Mouse (Mus musculus) C2C12 (cell line): ENCODE data around the gene Marveld3. TPM values are rescaled to one million over a fixed set of nuclear protein-coding genes. Genes with fewer than 3 reads are reported as not detected.

Experiments
- H3K27me3 ChIP-seq: one replicate; pipeline ENCODE4 v1.6.1; 2011; ENCODE audit not compliant: control insufficient read depth, insufficient read depth, insufficient read length
- H3K36me3 ChIP-seq: one replicate; pipeline ENCODE4 v1.6.1; 2011; ENCODE audit not compliant: control insufficient read depth, insufficient read depth
- H3K4me3 ChIP-seq: one replicate; pipeline ENCODE4 v1.5.1; 2011; ENCODE audit warnings: mild to moderate bottlenecking, control low read depth; ENCODE audit not compliant: poor library complexity, insufficient read depth, severe bottlenecking
- H3K79me2 ChIP-seq: one replicate; pipeline ENCODE4 v1.6.1; 2011; ENCODE audit not compliant: control insufficient read depth, insufficient read depth
- H3K79me3 ChIP-seq: one replicate; pipeline ENCODE4 v1.6.1; 2011; ENCODE audit warnings: low read depth, control low read depth
- H3ac ChIP-seq: one replicate; pipeline ENCODE3; 2011; ENCODE audit warnings: low read depth; ENCODE audit not compliant: control insufficient read depth, insufficient read length
- CEBPB ChIP-seq: IDR thresholded peaks from one replicate; pipeline ENCODE4 v1.6.1; 2011; ENCODE audit warnings: low read depth, mild to moderate bottlenecking, control low read depth, moderate library complexity
- CTCF ChIP-seq: IDR thresholded peaks from one replicate; pipeline ENCODE4 v1.5.1; 2011; ENCODE audit not compliant: control insufficient read depth, insufficient read depth, insufficient read length
- FOSL1 ChIP-seq: IDR thresholded peaks from one replicate; pipeline ENCODE4 v1.8.0; 2011; ENCODE audit warnings: mild to moderate bottlenecking, low read length; ENCODE audit not compliant: poor library complexity, insufficient read depth, severe bottlenecking
- MAX ChIP-seq: IDR thresholded peaks from one replicate; pipeline ENCODE4 v1.6.1; 2011; ENCODE audit warnings: mild to moderate bottlenecking, control low read depth
- MYOD1 ChIP-seq: IDR thresholded peaks from one replicate; pipeline ENCODE4 v1.6.1; 2011; ENCODE audit warnings: low read depth; ENCODE audit not compliant: control insufficient read depth, insufficient read length
- MYOG ChIP-seq: IDR thresholded peaks from one replicate; pipeline ENCODE4 v1.6.1; 2011; ENCODE audit not compliant: control insufficient read depth, insufficient read length; ENCODE audit errors: extremely low read depth
- USF1 ChIP-seq: IDR thresholded peaks from one replicate; pipeline ENCODE4 v1.6.1; 2011; ENCODE audit warnings: low read depth, mild to moderate bottlenecking, control low read depth, moderate library complexity
- polyA plus RNA-seq: library from polyadenylated mRNA; unstranded; fragments of >200 nt; fragmentation: generic; extraction: Trizol; gene quantifications from one replicate; pipeline ENCODE4 v1.2.1, GENCODE M21; 2012; ENCODE audit warnings: missing spikeins

Gene Marveld3
- polyA plus RNA-seq, 1 experiment = not detected

GRCm38 (mm10) chr8:109963421-109963820, 1.4 kb upstream of the Marveld3 start:
- Histone ChIP-seq H3ac (no peak overlapping the region), H3K36me3 (no peaks in the 10 kb centered on the region), H3K79me3 (no peaks in the 10 kb centered on the region), H3K79me2 (no peaks in the 10 kb centered on the region), H3K4me3 (no peak overlapping the region), H3K27me3 (peaks cover 3% of the 10 kb centered on the region)
- no peak for TF ChIP-seq MYOG
- no peak for TF ChIP-seq CEBPB
- no peak for TF ChIP-seq MAX
- TF ChIP-seq CTCF = no peak
- TF ChIP-seq MYOD1 = no peak
- no peak for TF ChIP-seq USF1
- no peak for TF ChIP-seq FOSL1

DNA sequence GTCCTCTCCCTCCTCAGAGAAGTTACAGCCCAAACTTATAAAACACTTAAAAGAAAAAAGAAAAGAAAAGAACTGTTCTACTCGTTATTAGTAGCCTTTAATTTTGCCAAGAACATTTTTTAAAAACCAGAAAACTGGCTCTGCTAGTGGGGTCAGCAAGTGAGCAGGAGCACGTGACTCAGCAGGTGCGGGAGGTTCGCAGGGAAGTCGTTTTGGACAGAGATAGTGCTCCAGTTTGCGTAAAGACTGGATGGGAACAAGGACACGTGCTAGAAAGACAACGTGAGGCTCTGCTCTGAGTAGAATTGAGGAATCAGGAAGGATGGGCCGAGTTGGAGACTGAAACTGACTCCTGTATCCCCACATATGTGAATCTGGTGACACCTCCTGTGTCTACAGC, 893 bp upstream of the Marveld3 start:
- Histone ChIP-seq H3K79me3 (no peaks in the 10 kb centered on the region), H3K36me3 (no peaks in the 10 kb centered on the region), H3K79me2 (no peaks in the 10 kb centered on the region), H3K27me3 (no peaks in the 10 kb centered on the region), H3ac (no peak overlapping the region), H3K4me3 (no peak overlapping the region)
- no peak for TF ChIP-seq FOSL1
- TF ChIP-seq MAX = no peak
- no peak for TF ChIP-seq MYOG
- no peak for TF ChIP-seq MYOD1
- TF ChIP-seq CEBPB = no peak

GRCm38 (mm10) chr8:109959112-109959511, 2.9 kb downstream of the Marveld3 start:
- H3K27me3 ChIP-seq = no peaks in the 10 kb centered on the region
- H3K79me3 ChIP-seq = no peaks in the 10 kb centered on the region
- H3K79me2 ChIP-seq = no peaks in the 10 kb centered on the region
- H3K36me3 ChIP-seq = no peaks in the 10 kb centered on the region
- no peak overlapping the region for H3K4me3 ChIP-seq
- H3ac ChIP-seq = no peak overlapping the region
- no peak for TF ChIP-seq FOSL1
- no peak for TF ChIP-seq CEBPB
- TF ChIP-seq MYOD1 = no peak

DNA sequence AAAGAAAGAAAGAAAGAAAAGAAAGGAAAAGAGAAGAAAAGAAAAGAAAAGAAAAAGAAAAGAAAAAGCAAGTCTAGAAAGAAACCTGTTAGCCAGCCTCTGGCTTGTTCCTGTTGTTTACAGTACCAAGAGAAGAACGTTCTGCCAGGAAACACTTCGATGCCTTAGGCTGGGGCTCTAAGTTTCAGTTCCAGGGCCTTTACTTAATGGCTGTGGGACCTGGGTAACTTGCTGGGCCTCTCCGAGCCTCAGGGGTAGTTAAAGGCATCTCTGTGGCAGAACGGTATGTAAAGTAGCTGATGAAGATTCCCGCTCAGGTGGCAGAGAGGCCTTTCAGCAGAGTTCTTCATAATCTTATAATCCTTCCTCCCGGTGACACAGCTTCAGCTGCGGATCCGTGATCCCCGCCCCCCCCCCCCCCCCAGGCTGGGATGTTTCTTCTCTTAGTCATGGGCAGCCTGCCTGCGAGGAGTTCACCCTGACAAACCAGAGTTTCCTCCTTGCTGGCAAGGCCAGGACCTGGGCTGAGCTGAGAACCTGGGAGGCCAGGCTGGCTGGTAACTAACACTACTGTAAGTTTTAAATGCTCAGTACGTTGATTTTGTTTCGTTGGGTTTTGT, 3.9 kb downstream of the Marveld3 start:
- Histone ChIP-seq H3K4me3 (peak overlapping the region; percentile 23), H3K79me3 (no peaks in the 10 kb centered on the region), H3K79me2 (no peaks in the 10 kb centered on the region), H3K36me3 (no peaks in the 10 kb centered on the region), H3K27me3 (no peaks in the 10 kb centered on the region), H3ac (no peak overlapping the region)
- no peak for TF ChIP-seq USF1
- TF ChIP-seq CEBPB = no peak
- no peak for TF ChIP-seq FOSL1

GRCm38 (mm10) chr8:109957167-109958028, 4.6 kb downstream of the Marveld3 start:
- Histone ChIP-seq H3K4me3 (no peak overlapping the region), H3K79me3 (no peaks in the 10 kb centered on the region), H3ac (no peak overlapping the region), H3K36me3 (no peaks in the 10 kb centered on the region), H3K27me3 (no peaks in the 10 kb centered on the region), H3K79me2 (no peaks in the 10 kb centered on the region)
- TF ChIP-seq MAX = peak; percentile 34
- no peak for TF ChIP-seq CTCF
- no peak for TF ChIP-seq MYOG
- TF ChIP-seq USF1 = peak; percentile 68
- peak; percentile 92 for TF ChIP-seq MYOD1
- TF ChIP-seq FOSL1 = peak; percentile 6

GRCm38 (mm10) chr8:109954486-109954948, 7.5 kb downstream of the Marveld3 start:
- no peak for TF ChIP-seq FOSL1
- TF ChIP-seq USF1 = no peak
- no peak for TF ChIP-seq MYOG
- Histone ChIP-seq H3K27me3 (no peaks in the 10 kb centered on the region), H3K36me3 (no peaks in the 10 kb centered on the region), H3K79me2 (no peaks in the 10 kb centered on the region), H3K79me3 (no peaks in the 10 kb centered on the region), H3ac (no peak overlapping the region), H3K4me3 (no peak overlapping the region)
